Mouse (Mus musculus) heart, embryonic 11.5 days (tissue): ENCODE measurements around the gene Bspry. TPM values are rescaled to one million over a fixed set of nuclear protein-coding genes. Genes with fewer than 3 reads are reported as not detected.

Experiments used
- ATAC-seq: fragments of 200-750 bp; cut with Nextera tagmentation; replicated peaks from 2 replicates; pipeline ENCODE4 v1.8.0; 2017; ENCODE audit warnings: moderate library complexity; ENCODE audit not compliant: insufficient number of reproducible peaks, low FRiP score, low TSS enrichment
- H3K27ac ChIP-seq: fragments of 300-500 bp; sonication (generic); 2 replicates; pipeline ENCODE4 v1.5.1; 2014; ENCODE audit warnings: mild to moderate bottlenecking, low read depth, low read length
- H3K27me3 ChIP-seq: fragments of 300-500 bp; sonication (generic); 2 replicates; pipeline ENCODE4 v1.6.1; 2014; ENCODE audit warnings: mild to moderate bottlenecking, low read length, mixed read lengths; ENCODE audit not compliant: control insufficient read depth, insufficient read depth
- H3K36me3 ChIP-seq: fragments of 300-500 bp; sonication (generic); 2 replicates; pipeline ENCODE4 v1.6.1; 2014; ENCODE audit warnings: mild to moderate bottlenecking, low read length, moderate library complexity, mixed read lengths; ENCODE audit not compliant: control insufficient read depth, insufficient read depth
- H3K4me1 ChIP-seq: fragments of 300-500 bp; sonication (generic); 2 replicates; pipeline ENCODE4 v1.6.1; 2014; ENCODE audit warnings: low read length; ENCODE audit not compliant: control insufficient read depth, insufficient read depth
- H3K4me2 ChIP-seq: fragments of 300-500 bp; sonication (generic); 2 replicates; pipeline ENCODE4 v1.6.1; 2014; ENCODE audit warnings: mild to moderate bottlenecking, moderate library complexity
- H3K4me3 ChIP-seq: fragments of 300-500 bp; sonication (generic); 2 replicates; pipeline ENCODE4 v1.5.1; 2014; ENCODE audit warnings: low read depth, low read length
- H3K9ac ChIP-seq: fragments of 300-500 bp; sonication (generic); 2 replicates; pipeline ENCODE4 v1.6.1; 2014; ENCODE audit warnings: mild to moderate bottlenecking, low read depth, low read length, moderate library complexity
- H3K9me3 ChIP-seq: fragments of 300-500 bp; sonication (generic); replicated peaks from 2 replicates; pipeline ENCODE4 v1.6.1; 2016; ENCODE audit warnings: low read length; ENCODE audit not compliant: control insufficient read depth
- WGBS: fragments of 180-500 bp; shearing (Covaris S2); extraction: QIAGEN DNeasy Blood & Tissue Kit; methylation state at CpG from one replicate; pipeline ENCODE4 v1.1.7; 2014; ENCODE audit not compliant: insufficient replicate concordance; 5-methylcytosine and 5-hydroxymethylcytosine counted together
- polyA plus RNA-seq: library from polyadenylated mRNA; unstranded; fragments of >200 nt; fragmentation: Nextera tagmentation; extraction: Ambion mirVana; gene quantifications from 2 replicates; pipeline ENCODE4 v1.2.1, GENCODE M21; 2014

The Bspry gene
- polyA plus RNA-seq, 1 experiment from 2014 or later, result 0.83 TPM

- no peak overlapping the region for H3K27ac ChIP-seq
- no peaks in the 10 kb centered on the region for H3K36me3 ChIP-seq
- 90% methylated on average over 5 of the region's 5 CpGs for WGBS
- no peak for ATAC-seq
- H3K9me3 ChIP-seq, result no peaks in the 10 kb centered on the region
- no peak overlapping the region for H3K4me2 ChIP-seq
- no peaks in the 10 kb centered on the region for H3K4me1 ChIP-seq
- no peaks in the 10 kb centered on the region for H3K27me3 ChIP-seq
- H3K4me3 ChIP-seq, result no peak overlapping the region
- H3K9ac ChIP-seq, result no peak overlapping the region
Observed at GRCm38 (mm10) chr4:62487172-62487571, 7.3 kb downstream of the Bspry start.

- no peak for ATAC-seq
- no peaks in the 10 kb centered on the region for H3K36me3 ChIP-seq
- 80% methylated on average over 2 of the region's 2 CpGs for WGBS
Observed at GRCm38 (mm10) chr4:62487914-62488313, 8.1 kb downstream of the Bspry start.

GRCm38 (mm10) chr4:62492682-62493081 is 12.8 kb downstream of the Bspry start:
- Histone ChIP-seq H3K27ac (no peak overlapping the region), H3K9ac (no peak overlapping the region), H3K9me3 (no peaks in the 10 kb centered on the region), H3K4me3 (no peak overlapping the region), H3K27me3 (0 out of 2 replicates have a peak, but pooled peaks cover 2% of the 10 kb centered on the region), H3K4me1 (no peaks in the 10 kb centered on the region), H3K36me3 (no peaks in the 10 kb centered on the region), H3K4me2 (no peak overlapping the region)
- no peak for ATAC-seq
- 84% methylated on average over 2 of the region's 2 CpGs for WGBS

More at GRCm38 (mm10) chr4:62487914-62488313, 8.1 kb downstream of the Bspry start:
- H3K4me3 ChIP-seq, result no peak overlapping the region
- H3K4me2 ChIP-seq, result no peak overlapping the region
- 0 out of 2 replicates have a peak, but pooled peaks cover 2% of the 10 kb centered on the region for H3K27me3 ChIP-seq
- no peak overlapping the region for H3K27ac ChIP-seq
- no peaks in the 10 kb centered on the region for H3K9me3 ChIP-seq
- H3K4me1 ChIP-seq, result no peaks in the 10 kb centered on the region
- H3K9ac ChIP-seq, result no peak overlapping the region

GRCm38 (mm10) chr4:62494230-62494629 is 14.4 kb downstream of the Bspry start:
- Histone ChIP-seq H3K4me1 (no peaks in the 10 kb centered on the region), H3K4me2 (no peak overlapping the region), H3K27me3 (0 out of 2 replicates have a peak, but pooled peaks cover 2% of the 10 kb centered on the region), H3K9me3 (no peaks in the 10 kb centered on the region), H3K9ac (no peak overlapping the region), H3K4me3 (no peak overlapping the region), H3K36me3 (0 out of 2 replicates have a peak, but pooled peaks cover 4% of the 10 kb centered on the region), H3K27ac (no peak overlapping the region)
- no peak for ATAC-seq
- WGBS, result 63% methylated on average over 9 of the region's 9 CpGs

GRCm38 (mm10) chr4:62495946-62496345 is 16.1 kb downstream of the Bspry start:
- Histone ChIP-seq H3K27me3 (0 out of 2 replicates have a peak, but pooled peaks cover 2% of the 10 kb centered on the region), H3K36me3 (peaks cover 8% of the 10 kb centered on the region; the same call in 1 of the 2 replicates), H3K27ac (no peak overlapping the region), H3K4me3 (no peak overlapping the region), H3K4me2 (no peak overlapping the region), H3K9me3 (no peaks in the 10 kb centered on the region), H3K4me1 (no peaks in the 10 kb centered on the region), H3K9ac (no peak overlapping the region)
- WGBS, result 61% methylated on average over 8 of the region's 8 CpGs
- ATAC-seq, result no peak

- no peak overlapping the region for H3K27ac ChIP-seq
- H3K27me3 ChIP-seq, result 0 out of 2 replicates have a peak, but pooled peaks cover 2% of the 10 kb centered on the region
- 70% methylated on average over 8 of the region's 8 CpGs for WGBS
- H3K4me1 ChIP-seq, result peaks cover 4% of the 10 kb centered on the region; the same call in 1 of the 2 replicates
- no peak overlapping the region for H3K9ac ChIP-seq
- no peak overlapping the region for H3K4me2 ChIP-seq
- ATAC-seq, result no peak
- no peaks in the 10 kb centered on the region for H3K9me3 ChIP-seq
- peaks cover 8% of the 10 kb centered on the region; the same call in 1 of the 2 replicates for H3K36me3 ChIP-seq
- no peak overlapping the region for H3K4me3 ChIP-seq
Observed at GRCm38 (mm10) chr4:62496815-62497214, 17.0 kb downstream of the Bspry start.

- Histone ChIP-seq H3K9me3 (no peaks in the 10 kb centered on the region), H3K27me3 (no peaks in the 10 kb centered on the region), H3K9ac (no peak overlapping the region), H3K4me3 (no peak overlapping the region), H3K4me1 (peaks cover 4% of the 10 kb centered on the region; the same call in 1 of the 2 replicates), H3K27ac (no peak overlapping the region), H3K4me2 (no peak overlapping the region), H3K36me3 (peaks cover 8% of the 10 kb centered on the region; the same call in 1 of the 2 replicates)
- 74% methylated on average over 4 of the region's 4 CpGs for WGBS
- ATAC-seq, result no peak
Observed at GRCm38 (mm10) chr4:62500799-62501198, 20.9 kb downstream of the Bspry start.

GRCm38 (mm10) chr4:62501534-62501933 is 21.7 kb downstream of the Bspry start:
- Histone ChIP-seq H3K4me1 (peaks cover 4% of the 10 kb centered on the region; the same call in 1 of the 2 replicates), H3K4me3 (peak overlapping the region; percentile 84), H3K36me3 (peaks cover 8% of the 10 kb centered on the region; the same call in 1 of the 2 replicates), H3K9ac (peak overlapping the region; percentile 87), H3K4me2 (peak overlapping the region; percentile 90), H3K27ac (no peak overlapping the region), H3K27me3 (no peaks in the 10 kb centered on the region), H3K9me3 (no peaks in the 10 kb centered on the region)
- WGBS, result 7% methylated on average over 7 of the region's 7 CpGs
- ATAC-seq, result no peak
